Mouse (Mus musculus) midbrain, embryonic 13.5 days (tissue): ENCODE data around the gene Coro1a. TPM values are rescaled to one million over a fixed set of nuclear protein-coding genes. Genes with fewer than 3 reads are reported as not detected.

ENCODE experiments used
- polyA plus RNA-seq: library from polyadenylated mRNA; unstranded; fragments of >200 nt; fragmentation: Nextera tagmentation; extraction: Ambion mirVana; gene quantifications from 2 replicates; pipeline ENCODE4 v1.2.1, GENCODE M21; 2015

The Coro1a gene
- polyA plus RNA-seq, 1 experiment from 2014 or later, result 96.3 TPM

Other genes with a start within 250 kb of the Coro1a start
- gene Atp2a1, start 244.7 kb downstream of the Coro1a start, polyA plus RNA-seq, result 0.32 and 0.49 TPM in 2 replicates
- 63.7 and 69.5 TPM in 2 replicates for gene Sh2b1, start 232.4 kb downstream of the Coro1a start, polyA plus RNA-seq
- 117 and 124 TPM in 2 replicates for gene Tufm, start 220.4 kb downstream of the Coro1a start, polyA plus RNA-seq
- 65.1 and 76.5 TPM in 2 replicates for gene Atxn2l, start 204.3 kb downstream of the Coro1a start, polyA plus RNA-seq
- gene Eif3c, start 141.4 kb downstream of the Coro1a start, polyA plus RNA-seq, result 207 and 213 TPM in 2 replicates
- gene Apobr, start 122.8 kb downstream of the Coro1a start, polyA plus RNA-seq, result 0.21 and 0.69 TPM in 2 replicates
- gene Cln3, start 122.0 kb downstream of the Coro1a start, polyA plus RNA-seq, result 27.7 and 28.8 TPM in 2 replicates
- gene Il27, start 112.8 kb downstream of the Coro1a start, polyA plus RNA-seq, result not detected in 2 replicates
- 4.8 and 7.6 TPM in 2 replicates for gene Nupr1, start 76.9 kb downstream of the Coro1a start, polyA plus RNA-seq
- 54.5 and 57.0 TPM in 2 replicates for gene Sgf29, start 58.5 kb downstream of the Coro1a start, polyA plus RNA-seq
- 0.93 and 1.9 TPM in 2 replicates for gene Sult1a1, start 31.4 kb downstream of the Coro1a start, polyA plus RNA-seq
- gene Bola2, start 12.4 kb downstream of the Coro1a start, polyA plus RNA-seq, result 141 and 158 TPM in 2 replicates
- 21.0 and 21.1 TPM in 2 replicates for gene Slx1b, start 12.0 kb downstream of the Coro1a start, polyA plus RNA-seq
- 78.8 and 80.7 TPM in 2 replicates for gene Mapk3, start 51.8 kb upstream of the Coro1a start, polyA plus RNA-seq
- gene Gdpd3, start 58.5 kb upstream of the Coro1a start, polyA plus RNA-seq, result 2.5 and 2.9 TPM in 2 replicates
- gene Ypel3, start 69.2 kb upstream of the Coro1a start, polyA plus RNA-seq, result 163 and 180 TPM in 2 replicates
- gene Tbx6, start 73.7 kb upstream of the Coro1a start, polyA plus RNA-seq, result 0.36 and 0.49 TPM in 2 replicates
- gene Ppp4c, start 84.7 kb upstream of the Coro1a start, polyA plus RNA-seq, result 224 and 241 TPM in 2 replicates
- 48.3 and 52.6 TPM in 2 replicates for gene Fam57b, start 89.9 kb upstream of the Coro1a start, polyA plus RNA-seq
- gene 4930451I11Rik, start 123.9 kb upstream of the Coro1a start, polyA plus RNA-seq, result not detected in 2 replicates
- 5.3 and 8.5 TPM in 2 replicates for gene Doc2a, start 139.6 kb upstream of the Coro1a start, polyA plus RNA-seq
- 26.8 and 28.5 TPM in 2 replicates for gene Hirip3, start 154.2 kb upstream of the Coro1a start, polyA plus RNA-seq
- 84.3 and 88.8 TPM in 2 replicates for gene Ino80e, start 154.6 kb upstream of the Coro1a start, polyA plus RNA-seq
- 61.4 and 63.1 TPM in 2 replicates for gene Taok2, start 176.9 kb upstream of the Coro1a start, polyA plus RNA-seq
- 33.2 and 35.0 TPM in 2 replicates for gene Tmem219, start 215.1 kb upstream of the Coro1a start, polyA plus RNA-seq
- gene Kctd13, start 221.1 kb upstream of the Coro1a start, polyA plus RNA-seq, result 84.3 and 85.7 TPM in 2 replicates
- 5.5 and 5.8 TPM in 2 replicates for gene Asphd1, start 241.8 kb upstream of the Coro1a start, polyA plus RNA-seq
- gene Sez6l2, start 242.8 kb upstream of the Coro1a start, polyA plus RNA-seq, result 34.9 and 35.3 TPM in 2 replicates